Mouse (Mus musculus): ENCODE measurements around the gene Serpinb11. TPM values are rescaled to one million over a fixed set of nuclear protein-coding genes. Genes with fewer than 3 reads are reported as not detected.

Gene Serpinb11
- polyA plus RNA-seq, 1 experiment from 2014 or later: not detected

DNA sequence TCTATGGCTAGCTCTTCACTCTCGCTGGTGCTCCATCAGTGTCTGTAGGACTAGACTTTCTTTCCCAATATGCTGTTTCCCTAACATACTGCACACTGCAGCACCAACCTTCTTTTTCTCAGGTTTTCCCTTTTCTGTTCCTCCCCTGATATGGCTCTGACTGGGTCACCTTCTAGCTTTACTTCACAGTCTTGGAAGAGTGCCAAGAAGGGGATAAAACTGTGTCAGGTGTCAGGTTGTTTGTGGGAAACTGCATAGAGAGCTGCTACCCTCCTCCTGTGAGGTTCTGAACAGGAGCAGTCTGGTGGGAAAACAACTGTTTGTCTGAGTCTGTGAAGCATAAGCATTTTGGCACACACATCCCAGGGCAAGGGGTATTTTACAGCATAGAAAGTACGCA is 7.9 kb downstream of the Serpinb11 start:
- Histone ChIP-seq H3K4me3 (ENCODE audit: low read depth, low read length) (no peak overlapping the region), H3K27me3 (ENCODE audit: insufficient read depth, low read length) (no peaks in the 10 kb centered on the region), H3K9ac (replicated peaks) (no peak overlapping the region), H3K9me3 (ENCODE audit: low read length) (no peaks in the 10 kb centered on the region), H3K4me2 (ENCODE audit: low read depth, low read length) (no peak overlapping the region), H3K27ac (ENCODE audit: low read depth) (no peak overlapping the region), H3K4me1 (ENCODE audit: insufficient read depth) (no peaks in the 10 kb centered on the region), H3K36me3 (replicated peaks; ENCODE audit: insufficient read depth, low read length) (no peaks in the 10 kb centered on the region)
- ATAC-seq (no peak), DNase-seq (no peak)
- 61% methylated on average over 2 of the region's 2 CpGs for WGBS (ENCODE audit: insufficient replicate concordance)
- TF ChIP-seq EP300 (IDR thresholded peaks at IDR 0.05; ENCODE audit: low read depth) (no peak), CTCF (IDR thresholded peaks at IDR 0.05; ENCODE audit: low read depth) (no peak)

DNA sequence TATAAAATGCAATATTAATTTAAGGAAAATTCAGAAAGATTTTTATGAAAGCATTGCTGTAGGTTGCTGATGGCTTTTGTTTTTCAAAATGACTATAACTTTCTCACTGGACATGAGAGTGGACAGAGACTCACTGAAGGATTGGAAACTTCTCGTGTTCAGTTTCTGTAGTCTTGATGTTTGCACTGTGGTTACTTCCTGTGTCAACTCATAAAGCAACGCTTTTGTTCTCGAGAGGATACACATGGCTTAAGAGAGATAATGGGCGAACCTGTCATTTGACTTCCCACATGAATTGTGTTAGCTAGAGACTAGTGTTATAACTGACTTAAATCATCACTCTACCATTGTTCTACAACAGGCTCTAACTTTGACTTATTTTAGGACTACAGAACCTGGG is 16.0 kb downstream of the Serpinb11 start:
- no peak for TF ChIP-seq CTCF (IDR thresholded peaks at IDR 0.05; ENCODE audit: low read depth)
- no peak for DNase-seq
- Histone ChIP-seq H3K27ac (ENCODE audit: low read depth) (no peak overlapping the region), H3K9me3 (ENCODE audit: low read length) (no peaks in the 10 kb centered on the region), H3K9ac (replicated peaks) (no peak overlapping the region), H3K4me3 (ENCODE audit: low read depth, low read length) (no peak overlapping the region), H3K4me1 (ENCODE audit: insufficient read depth) (no peaks in the 10 kb centered on the region), H3K4me2 (ENCODE audit: low read depth, low read length) (no peak overlapping the region), H3K27me3 (ENCODE audit: insufficient read depth, low read length) (no peaks in the 10 kb centered on the region), H3K36me3 (replicated peaks; ENCODE audit: insufficient read depth, low read length) (no peaks in the 10 kb centered on the region)
- 25% methylated on average over 4 of the region's 4 CpGs for WGBS (ENCODE audit: insufficient replicate concordance)
- no peak for ATAC-seq

GRCm38 (mm10) chr1:107378368-107378767 is 17.4 kb downstream of the Serpinb11 start:
- Histone ChIP-seq H3K4me2 (ENCODE audit: low read depth, low read length) (no peak overlapping the region), H3K36me3 (replicated peaks; ENCODE audit: insufficient read depth, low read length) (no peaks in the 10 kb centered on the region), H3K9me3 (ENCODE audit: low read length) (no peaks in the 10 kb centered on the region), H3K27me3 (ENCODE audit: insufficient read depth, low read length) (no peaks in the 10 kb centered on the region), H3K4me3 (ENCODE audit: low read depth, low read length) (no peak overlapping the region), H3K4me1 (ENCODE audit: insufficient read depth) (no peaks in the 10 kb centered on the region), H3K9ac (replicated peaks) (no peak overlapping the region), H3K27ac (ENCODE audit: low read depth) (no peak overlapping the region)
- ATAC-seq (no peak), DNase-seq (no peak)
- TF ChIP-seq CTCF (IDR thresholded peaks at IDR 0.05; ENCODE audit: low read depth) (no peak), EP300 (IDR thresholded peaks at IDR 0.05; ENCODE audit: low read depth) (no peak)

DNA sequence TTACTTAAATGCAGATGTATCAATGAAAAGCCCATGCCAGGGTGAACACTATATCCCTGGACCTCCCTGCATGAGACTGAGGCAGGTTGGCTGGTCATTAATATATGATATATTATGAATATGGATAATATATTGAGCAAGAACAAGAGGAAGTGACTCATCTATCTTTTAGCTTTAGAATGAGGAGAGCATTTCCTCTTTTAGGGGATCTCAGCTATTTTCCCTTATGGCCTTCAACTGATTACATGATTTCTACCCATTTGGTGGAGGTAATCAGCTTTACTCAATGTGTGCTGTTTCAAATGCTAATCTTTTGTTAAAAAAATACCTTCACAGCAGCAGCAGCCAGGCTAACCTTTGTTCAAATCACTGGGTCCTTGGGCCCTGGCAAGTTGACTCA is 20.5 kb downstream of the Serpinb11 start:
- Histone ChIP-seq H3K4me2 (ENCODE audit: low read depth, low read length) (no peak overlapping the region), H3K27me3 (ENCODE audit: insufficient read depth, low read length) (no peaks in the 10 kb centered on the region), H3K9ac (replicated peaks) (no peak overlapping the region), H3K9me3 (ENCODE audit: low read length) (no peaks in the 10 kb centered on the region), H3K4me3 (ENCODE audit: low read depth, low read length) (no peak overlapping the region), H3K36me3 (replicated peaks; ENCODE audit: insufficient read depth, low read length) (no peaks in the 10 kb centered on the region), H3K27ac (ENCODE audit: low read depth) (no peak overlapping the region), H3K4me1 (ENCODE audit: insufficient read depth) (no peaks in the 10 kb centered on the region)
- DNase-seq (no peak), ATAC-seq (no peak)
- TF ChIP-seq CTCF (IDR thresholded peaks at IDR 0.05; ENCODE audit: low read depth): no peak
- TF ChIP-seq EP300 (IDR thresholded peaks at IDR 0.05; ENCODE audit: low read depth): no peak

DNA sequence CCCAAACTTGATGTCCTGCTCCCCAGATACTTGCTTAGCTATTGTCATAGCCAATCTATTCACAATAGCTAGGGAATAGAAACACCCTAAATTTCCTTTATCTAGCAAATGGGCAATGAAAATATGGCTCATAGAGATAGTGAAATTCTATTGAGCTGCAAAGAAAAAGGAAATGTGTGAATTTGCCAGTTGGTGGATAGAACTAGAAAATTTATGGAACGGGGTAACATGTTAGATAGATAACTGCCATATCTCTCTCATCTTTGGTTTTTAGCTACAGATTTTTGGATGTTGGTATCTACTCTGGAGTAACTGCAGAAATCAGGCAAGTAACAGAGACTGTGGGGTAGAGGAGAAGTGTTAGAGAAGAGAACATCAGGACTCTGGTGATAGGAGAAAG is 21.4 kb downstream of the Serpinb11 start:
- Histone ChIP-seq H3K9me3 (ENCODE audit: low read length) (no peaks in the 10 kb centered on the region), H3K4me1 (ENCODE audit: insufficient read depth) (no peaks in the 10 kb centered on the region), H3K36me3 (replicated peaks; ENCODE audit: insufficient read depth, low read length) (no peaks in the 10 kb centered on the region), H3K27ac (ENCODE audit: low read depth) (no peak overlapping the region), H3K9ac (replicated peaks) (no peak overlapping the region), H3K4me3 (ENCODE audit: low read depth, low read length) (no peak overlapping the region), H3K27me3 (ENCODE audit: insufficient read depth, low read length) (no peaks in the 10 kb centered on the region), H3K4me2 (ENCODE audit: low read depth, low read length) (no peak overlapping the region)
- DNase-seq (no peak), ATAC-seq (no peak)
- no peak for TF ChIP-seq CTCF (IDR thresholded peaks at IDR 0.05; ENCODE audit: low read depth)
- no peak for TF ChIP-seq EP300 (IDR thresholded peaks at IDR 0.05; ENCODE audit: low read depth)
- 59% methylated on average over 1 of the region's 1 CpGs for WGBS (ENCODE audit: insufficient replicate concordance)

DNA sequence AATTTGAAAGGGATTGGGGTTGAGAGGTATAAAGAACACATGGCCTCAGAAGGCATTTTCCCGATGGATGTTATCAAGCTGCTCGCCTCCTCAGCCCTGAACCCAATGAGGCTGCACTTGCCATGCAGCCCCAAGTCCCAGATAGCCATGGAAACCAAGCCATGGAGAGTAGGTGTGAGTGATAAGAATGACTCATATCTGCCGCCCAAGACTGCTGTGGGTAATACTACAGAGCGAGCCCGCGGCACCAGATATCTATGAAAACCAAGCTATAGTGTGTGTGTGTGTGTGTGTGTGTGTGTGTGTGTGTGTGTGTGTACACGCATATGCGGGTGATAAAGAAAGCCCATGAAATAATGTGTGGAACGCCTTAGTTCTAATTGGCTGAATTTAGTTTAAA is 23.5 kb downstream of the Serpinb11 start:
- no peak overlapping the region for H3K9ac ChIP-seq (replicated peaks)
- TF ChIP-seq EP300 (IDR thresholded peaks at IDR 0.05; ENCODE audit: low read depth) (peak; percentile 58; the same call in 1 of the 2 replicates), CTCF (IDR thresholded peaks at IDR 0.05; ENCODE audit: low read depth) (no peak)
- WGBS (ENCODE audit: insufficient replicate concordance): 59% methylated on average over 9 of the region's 9 CpGs
- H3K4me3 ChIP-seq (ENCODE audit: low read depth, low read length): no peak overlapping the region
- DNase-seq (no peak), ATAC-seq (peak; percentile 82)
- H3K4me1 ChIP-seq (ENCODE audit: insufficient read depth): no peaks in the 10 kb centered on the region
- no peaks in the 10 kb centered on the region for H3K9me3 ChIP-seq (ENCODE audit: low read length)
- H3K27ac ChIP-seq (ENCODE audit: low read depth): no peak overlapping the region
- H3K36me3 ChIP-seq (replicated peaks; ENCODE audit: insufficient read depth, low read length): no peaks in the 10 kb centered on the region
- H3K4me2 ChIP-seq (ENCODE audit: low read depth, low read length): no peak overlapping the region
- no peaks in the 10 kb centered on the region for H3K27me3 ChIP-seq (ENCODE audit: insufficient read depth, low read length)

DNA sequence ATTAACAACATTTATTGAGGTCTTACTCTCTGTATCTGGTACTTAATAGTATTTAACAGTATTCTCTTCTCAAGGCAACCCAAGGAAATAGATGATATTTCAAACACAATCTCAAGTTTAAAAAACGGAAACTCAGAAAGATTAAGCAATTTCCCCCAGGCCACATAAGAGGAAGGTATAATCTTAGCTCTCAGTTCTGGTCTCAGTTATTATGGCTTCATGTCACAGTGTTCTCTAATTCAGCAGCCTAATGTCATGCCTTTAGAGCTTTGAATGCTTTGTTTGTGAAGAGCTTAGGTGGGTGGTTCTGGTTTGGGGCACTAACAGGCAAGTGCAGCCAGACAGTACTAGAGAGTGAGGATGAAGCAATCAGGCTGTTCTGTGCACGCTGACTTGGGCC is 28.8 kb downstream of the Serpinb11 start:
- 0 out of 2 replicates have a peak, but pooled peaks cover 2% of the 10 kb centered on the region for H3K4me1 ChIP-seq (ENCODE audit: insufficient read depth)
- DNase-seq (no peak), ATAC-seq (peak; percentile 55)

More for the DNA sequence above, 28.8 kb downstream of the Serpinb11 start:
- Histone ChIP-seq H3K27me3 (ENCODE audit: insufficient read depth, low read length) (no peaks in the 10 kb centered on the region), H3K27ac (ENCODE audit: low read depth) (0 out of 2 replicates have a peak overlapping the region, but pooled peaks have one; percentile 16), H3K4me3 (ENCODE audit: low read depth, low read length) (no peak overlapping the region), H3K9ac (replicated peaks) (no peak overlapping the region), H3K9me3 (ENCODE audit: low read length) (no peaks in the 10 kb centered on the region), H3K4me2 (ENCODE audit: low read depth, low read length) (no peak overlapping the region), H3K36me3 (replicated peaks; ENCODE audit: insufficient read depth, low read length) (no peaks in the 10 kb centered on the region)
- no peak for TF ChIP-seq EP300 (IDR thresholded peaks at IDR 0.05; ENCODE audit: low read depth)
- no peak for TF ChIP-seq CTCF (IDR thresholded peaks at IDR 0.05; ENCODE audit: low read depth)
- WGBS (ENCODE audit: insufficient replicate concordance): 48% methylated on average over 2 of the region's 2 CpGs

All from liver, postnatal 0 days (tissue).